Mouse (Mus musculus) heart, postnatal 0 days (tissue): ENCODE measurements at regions not wholly inside any gene's neighbourhood (a gene's known extent, or its start where the extent isn't known, plus 50 kb on each side); places are given as distances from the start of the nearest gene placed in this dataset.

Experiments used
- ATAC-seq: fragments of 200-750 bp; cut with Nextera tagmentation; 2 replicates; pipeline ENCODE4 v1.8.0; 2017; ENCODE audit warnings: low read depth, moderate number of reproducible peaks, moderate library complexity; ENCODE audit not compliant: insufficient read depth
- DNase-seq: peaks from one replicate; pipeline ENCODE4 v3.0.0-alpha.2; 2016; ENCODE audit warnings: low spot score
- H3K27ac ChIP-seq: fragments of 300-500 bp; sonication (generic); 2 replicates; pipeline ENCODE4 v1.5.1; 2014; ENCODE audit warnings: low read depth, mild to moderate bottlenecking
- H3K27me3 ChIP-seq: fragments of 300-500 bp; sonication (generic); 2 replicates; pipeline ENCODE4 v1.6.1; 2014; ENCODE audit warnings: low read length, mixed read lengths; ENCODE audit not compliant: control insufficient read depth, insufficient read depth
- H3K36me3 ChIP-seq: fragments of 300-500 bp; sonication (generic); replicated peaks from 2 replicates; pipeline ENCODE4 v1.6.1; 2014; ENCODE audit warnings: low read length, mixed read lengths; ENCODE audit not compliant: control insufficient read depth, insufficient read depth
- H3K4me1 ChIP-seq: fragments of 300-500 bp; sonication (generic); 2 replicates; pipeline ENCODE4 v1.6.1; 2014; ENCODE audit warnings: antibody characterized with exemption; ENCODE audit not compliant: control insufficient read depth, insufficient read depth
- H3K4me2 ChIP-seq: fragments of 300-500 bp; sonication (generic); 2 replicates; pipeline ENCODE4 v1.6.1; 2014; ENCODE audit warnings: low read depth, mild to moderate bottlenecking, low read length, moderate library complexity
- H3K4me3 ChIP-seq: fragments of 300-500 bp; sonication (generic); 2 replicates; pipeline ENCODE4 v1.5.1; 2014; ENCODE audit warnings: low read depth, low read length
- H3K9ac ChIP-seq: fragments of 300-500 bp; sonication (generic); replicated peaks from 2 replicates; pipeline ENCODE4 v1.6.1; 2014; ENCODE audit warnings: low read depth, low read length, mixed read lengths
- H3K9me3 ChIP-seq: fragments of 300-500 bp; sonication (generic); replicated peaks from 2 replicates; pipeline ENCODE4 v1.6.1; 2016; ENCODE audit warnings: low read length; ENCODE audit not compliant: control insufficient read depth
- CTCF ChIP-seq: IDR thresholded peaks from 2 replicates; pipeline ENCODE4 v1.5.1; 2016; ENCODE audit warnings: antibody characterized with exemption, control low read depth, low read depth
- EP300 ChIP-seq: IDR thresholded peaks from 2 replicates; pipeline ENCODE4 v1.6.1; 2016; ENCODE audit warnings: antibody characterized with exemption, low read depth
- WGBS: fragments of 180-500 bp; shearing (Covaris S2); extraction: QIAGEN DNeasy Blood & Tissue Kit; methylation state at CpG from one replicate; pipeline ENCODE4 v1.1.7; 2014; 5-methylcytosine and 5-hydroxymethylcytosine counted together

- ATAC-seq (no peak), DNase-seq (no peak)
- TF ChIP-seq EP300 (no peak), CTCF (no peak)
- no peak overlapping the region for H3K4me2 ChIP-seq
- H3K4me1 ChIP-seq = peaks cover 26% of the 10 kb centered on the region
- no peaks in the 10 kb centered on the region for H3K36me3 ChIP-seq
- no peaks in the 10 kb centered on the region for H3K27me3 ChIP-seq
- WGBS = 47% methylated on average over 4 of the region's 4 CpGs
- H3K9me3 ChIP-seq = no peaks in the 10 kb centered on the region
- H3K27ac ChIP-seq = no peak overlapping the region
- H3K4me3 ChIP-seq = no peak overlapping the region
- H3K9ac ChIP-seq = no peak overlapping the region
These were observed 132.1 kb downstream of the Zfp36l1 start for GRCm38 (mm10) chr12:79980711-79981110.

GRCm38 (mm10) chr12:79977136-79977535, 135.7 kb downstream of the Zfp36l1 start:
- DNase-seq (no peak), ATAC-seq (no peak)
- no peaks in the 10 kb centered on the region for H3K9me3 ChIP-seq
- H3K4me3 ChIP-seq = no peak overlapping the region
- H3K4me2 ChIP-seq = no peak overlapping the region
- no peaks in the 10 kb centered on the region for H3K27me3 ChIP-seq
- peaks cover 19% of the 10 kb centered on the region for H3K4me1 ChIP-seq
- H3K36me3 ChIP-seq = no peaks in the 10 kb centered on the region
- no peak overlapping the region for H3K9ac ChIP-seq
- TF ChIP-seq CTCF (no peak), EP300 (no peak)
- H3K27ac ChIP-seq = no peak overlapping the region
- WGBS = 96% methylated on average over 3 of the region's 3 CpGs

GRCm38 (mm10) chr12:79975466-79976239, 137.2 kb downstream of the Zfp36l1 start:
- Histone ChIP-seq H3K4me3 (no peak overlapping the region), H3K27me3 (no peaks in the 10 kb centered on the region), H3K9me3 (no peaks in the 10 kb centered on the region), H3K36me3 (no peaks in the 10 kb centered on the region), H3K27ac (peak overlapping the region; percentile 74), H3K4me2 (no peak overlapping the region), H3K9ac (no peak overlapping the region), H3K4me1 (peaks cover 28% of the 10 kb centered on the region)
- DNase-seq = no peak
- WGBS = 44% methylated on average over 9 of the region's 9 CpGs
- peak; percentile 37; the same call in 1 of the 2 replicates for ATAC-seq
- TF ChIP-seq EP300 = no peak

- 64% methylated on average over 6 of the region's 6 CpGs for WGBS
- ATAC-seq (no peak), DNase-seq (no peak)
- H3K4me3 ChIP-seq = no peak overlapping the region
- H3K36me3 ChIP-seq = no peaks in the 10 kb centered on the region
- no peak overlapping the region for H3K4me2 ChIP-seq
- TF ChIP-seq EP300 = no peak
- no peak for TF ChIP-seq CTCF
- H3K27me3 ChIP-seq = no peaks in the 10 kb centered on the region
- no peak overlapping the region for H3K9ac ChIP-seq
- peaks cover 34% of the 10 kb centered on the region for H3K4me1 ChIP-seq
- no peaks in the 10 kb centered on the region for H3K9me3 ChIP-seq
- H3K27ac ChIP-seq = peak overlapping the region; percentile 74
These were observed 137.8 kb downstream of the Zfp36l1 start for GRCm38 (mm10) chr12:79975050-79975449.

- DNase-seq (peak; percentile 59), ATAC-seq (peak; percentile 43; the same call in 1 of the 2 replicates)
- peaks cover 37% of the 10 kb centered on the region for H3K4me1 ChIP-seq
These were observed 138.3 kb downstream of the Zfp36l1 start for GRCm38 (mm10) chr12:79974530-79974929.

More at GRCm38 (mm10) chr12:79974530-79974929, 138.3 kb downstream of the Zfp36l1 start:
- no peaks in the 10 kb centered on the region for H3K9me3 ChIP-seq
- H3K4me2 ChIP-seq = no peak overlapping the region
- no peaks in the 10 kb centered on the region for H3K36me3 ChIP-seq
- H3K9ac ChIP-seq = no peak overlapping the region
- H3K4me3 ChIP-seq = no peak overlapping the region
- H3K27ac ChIP-seq = peak overlapping the region; percentile 74
- H3K27me3 ChIP-seq = no peaks in the 10 kb centered on the region
- TF ChIP-seq CTCF (no peak), EP300 (peak; percentile 48; the same call in 1 of the 2 replicates)
- 33% methylated on average over 7 of the region's 7 CpGs for WGBS
